Mouse (Mus musculus): ENCODE measurements around the gene Ntn4.

GRCm38 (mm10) chr10:93653322-93653721 is 12.8 kb downstream of the Ntn4 start:
- no peak for TF ChIP-seq CTCF (IDR thresholded peaks at IDR 0.05; ENCODE audit: borderline replicate concordance, extremely low read depth, insufficient read depth, insufficient read length)
- TF ChIP-seq POLR2A (IDR thresholded peaks at IDR 0.05; ENCODE audit: borderline replicate concordance, extremely low read depth, insufficient read depth, insufficient read length, poor library complexity, severe bottlenecking) = no peak
